Mouse (Mus musculus) midbrain, embryonic 15.5 days (tissue): ENCODE results near the gene Rps11. TPM values are rescaled to one million over a fixed set of nuclear protein-coding genes. Genes with fewer than 3 reads are reported as not detected.
A peak's percentile ranks its signal among the peaks of the same experiment; 100 is the strongest.

Experiments
- microRNA counts: library from miRNA; unstranded; fragments of <30 nt; microRNA quantifications from one replicate; lab custom pipeline; 2016
- microRNA-seq: library from miRNA; unstranded; fragments of <30 nt; microRNA quantifications from one replicate; pipeline ENCODE4, GENCODE M21; 2016
- polyA plus RNA-seq: library from polyadenylated mRNA; unstranded; fragments of >200 nt; fragmentation: Nextera tagmentation; extraction: Ambion mirVana; gene quantifications from 2 replicates; pipeline ENCODE4 v1.2.1, GENCODE M21; 2015

The Rps11 gene
- polyA plus RNA-seq, 1 experiment from 2014 or later: 742 TPM

MicroRNA genes within 50 kb of the gene (microRNA counts, 519-probe panel; counts per million panel counts)
- microRNA mmu-miR-150 (lab: Ali Mortazavi, UCI): 3,072 counts per million, percentile 70 among the panel's probes with 10 or more counts

Small RNA genes within 50 kb of the gene (microRNA-seq; reads per million reads assigned to microRNA genes)
- 71.4 reads per million, percentile 51 among the genes with 10 or more reads in this experiment for gene Mir150
- 5.7 reads per million, percentile 24 among the genes with 10 or more reads in this experiment for gene Mir5121
- not detected for gene Mir7055

Other genes starting within 250 kb of the Rps11 start
- gene Med25, start 231.7 kb downstream of the Rps11 start, polyA plus RNA-seq: 179 TPM in 2 replicates
- 20.3 and 22.9 TPM in 2 replicates for gene Fuz, start 228.4 kb downstream of the Rps11 start, polyA plus RNA-seq
- 122 and 140 TPM in 2 replicates for gene Ap2a1, start 194.9 kb downstream of the Rps11 start, polyA plus RNA-seq
- 0.11 and 0.21 TPM in 2 replicates for gene Tsks, start 181.2 kb downstream of the Rps11 start, polyA plus RNA-seq
- gene Cpt1c, start 149.6 kb downstream of the Rps11 start, polyA plus RNA-seq: 56.5 and 58.2 TPM in 2 replicates
- 697 and 717 TPM in 2 replicates for gene Prmt1, start 137.9 kb downstream of the Rps11 start, polyA plus RNA-seq
- 61.9 and 66.8 TPM in 2 replicates for gene Irf3, start 126.8 kb downstream of the Rps11 start, polyA plus RNA-seq
- 10.0 and 12.3 TPM in 2 replicates for gene Bcl2l12, start 125.7 kb downstream of the Rps11 start, polyA plus RNA-seq
- gene Scaf1, start 108.1 kb downstream of the Rps11 start, polyA plus RNA-seq: 54.5 and 56.7 TPM in 2 replicates
- 12.5 and 15.2 TPM in 2 replicates for gene Rras, start 106.5 kb downstream of the Rps11 start, polyA plus RNA-seq
- gene Prr12, start 71.6 kb downstream of the Rps11 start, polyA plus RNA-seq: 16.2 and 18.1 TPM in 2 replicates
- 67.2 and 72.1 TPM in 2 replicates for gene Nosip, start 62.0 kb downstream of the Rps11 start, polyA plus RNA-seq
- gene Prrg2, start 61.8 kb downstream of the Rps11 start, polyA plus RNA-seq: 15.7 and 15.9 TPM in 2 replicates
- gene Rcn3, start 32.2 kb downstream of the Rps11 start, polyA plus RNA-seq: 55.4 and 62.2 TPM in 2 replicates
- gene Fcgrt, start 20.6 kb downstream of the Rps11 start, polyA plus RNA-seq: 32.0 and 36.8 TPM in 2 replicates
- 582 and 606 TPM in 2 replicates for gene Rpl13a, start 4.3 kb upstream of the Rps11 start, polyA plus RNA-seq
- not detected in 2 replicates for gene Gm45713, start 11.8 kb upstream of the Rps11 start, polyA plus RNA-seq
- gene Flt3l, start 12.0 kb upstream of the Rps11 start, polyA plus RNA-seq: 2.1 and 2.3 TPM in 2 replicates
- 87.1 and 90.0 TPM in 2 replicates for gene Pih1d1, start 29.9 kb upstream of the Rps11 start, polyA plus RNA-seq
- 16.1 and 19.8 TPM in 2 replicates for gene Aldh16a1, start 30.1 kb upstream of the Rps11 start, polyA plus RNA-seq
- 0.59 and 1.0 TPM in 2 replicates for gene Slc17a7, start 39.5 kb upstream of the Rps11 start, polyA plus RNA-seq
- not detected in 2 replicates for gene Gfy, start 55.1 kb upstream of the Rps11 start, polyA plus RNA-seq
- 0.68 and 0.93 TPM in 2 replicates for gene Pth2, start 56.6 kb upstream of the Rps11 start, polyA plus RNA-seq
- 0.63 and 0.84 TPM in 2 replicates for gene Ccdc155, start 80.5 kb upstream of the Rps11 start, polyA plus RNA-seq
- gene Dkkl1, start 87.7 kb upstream of the Rps11 start, polyA plus RNA-seq: 4.0 and 5.8 TPM in 2 replicates
- gene Tead2, start 91.3 kb upstream of the Rps11 start, polyA plus RNA-seq: 45.7 and 55.8 TPM in 2 replicates
- gene Cd37, start 114.7 kb upstream of the Rps11 start, polyA plus RNA-seq: 1.3 and 1.7 TPM in 2 replicates
- 0.50 and 0.91 TPM in 2 replicates for gene Slc6a16, start 116.6 kb upstream of the Rps11 start, polyA plus RNA-seq
- not detected in 2 replicates for gene Slc6a21, start 153.1 kb upstream of the Rps11 start, polyA plus RNA-seq
- 10.7 and 12.7 TPM in 2 replicates for gene Trpm4, start 209.3 kb upstream of the Rps11 start, polyA plus RNA-seq
- gene Hrc, start 210.9 kb upstream of the Rps11 start, polyA plus RNA-seq: 0.23 and 0.26 TPM in 2 replicates
- gene Ppfia3, start 242.6 kb upstream of the Rps11 start, polyA plus RNA-seq: 29.9 and 31.3 TPM in 2 replicates
- gene Lin7b, start 246.1 kb upstream of the Rps11 start, polyA plus RNA-seq: 24.4 TPM in 2 replicates